Mouse (Mus musculus) lung, postnatal 0 days (tissue): ENCODE data around the gene Tmem69. TPM values are rescaled to one million over a fixed set of nuclear protein-coding genes. Genes with fewer than 3 reads are reported as not detected.
A peak's percentile ranks its signal among the peaks of the same experiment; 100 is the strongest.

Source experiments
- ATAC-seq: fragments of 200-750 bp; cut with Nextera tagmentation; 2 replicates; pipeline ENCODE4 v1.8.0; 2017; ENCODE audit warnings: moderate library complexity
- DNase-seq: peaks from one replicate; pipeline ENCODE4 v3.0.0-alpha.2; 2016; ENCODE audit warnings: low spot score
- H3K27ac ChIP-seq: fragments of 300-500 bp; sonication (generic); 2 replicates; pipeline ENCODE4 v1.5.1; 2014; ENCODE audit warnings: antibody characterized with exemption, mild to moderate bottlenecking, low read length, mixed read lengths
- H3K27me3 ChIP-seq: fragments of 300-500 bp; sonication (generic); replicated peaks from 2 replicates; pipeline ENCODE4 v1.6.1; 2014; ENCODE audit warnings: low read length, mixed read lengths; ENCODE audit not compliant: insufficient read depth
- H3K36me3 ChIP-seq: fragments of 300-500 bp; sonication (generic); 2 replicates; pipeline ENCODE4 v1.6.1; 2014; ENCODE audit warnings: low read length, mixed read lengths; ENCODE audit not compliant: insufficient read depth
- H3K4me1 ChIP-seq: fragments of 300-500 bp; sonication (generic); 2 replicates; pipeline ENCODE4 v1.6.1; 2014; ENCODE audit warnings: antibody characterized with exemption, low read depth, low read length, mixed read lengths; ENCODE audit not compliant: insufficient read depth
- H3K4me2 ChIP-seq: fragments of 300-500 bp; sonication (generic); replicated peaks from 2 replicates; pipeline ENCODE4 v1.6.1; 2014; ENCODE audit warnings: low read depth, mild to moderate bottlenecking, low read length, moderate library complexity, mixed read lengths
- H3K4me3 ChIP-seq: fragments of 300-500 bp; sonication (generic); 2 replicates; pipeline ENCODE4 v1.5.1; 2014; ENCODE audit warnings: low read depth, low read length
- H3K9ac ChIP-seq: fragments of 300-500 bp; sonication (generic); replicated peaks from 2 replicates; pipeline ENCODE4 v1.6.1; 2014; ENCODE audit warnings: low read depth, mild to moderate bottlenecking
- H3K9me3 ChIP-seq: fragments of 300-500 bp; sonication (generic); 2 replicates; pipeline ENCODE4 v1.6.1; 2016; ENCODE audit warnings: low read length, mixed read lengths
- CTCF ChIP-seq: IDR thresholded peaks from 2 replicates; pipeline ENCODE4 v1.5.1; 2016; ENCODE audit warnings: antibody characterized with exemption, mild to moderate bottlenecking
- EP300 ChIP-seq: IDR thresholded peaks from 2 replicates; pipeline ENCODE4 v1.6.1; 2016; ENCODE audit warnings: antibody characterized with exemption, mild to moderate bottlenecking, control low read depth
- WGBS: fragments of 180-500 bp; shearing (Covaris S2); extraction: QIAGEN DNeasy Blood & Tissue Kit; methylation state at CpG from one replicate; pipeline ENCODE4 v1.1.7; 2014; 5-methylcytosine and 5-hydroxymethylcytosine counted together
- polyA plus RNA-seq: library from polyadenylated mRNA; unstranded; fragments of >200 nt; fragmentation: Nextera tagmentation; extraction: Ambion mirVana; gene quantifications from 2 replicates; pipeline ENCODE4 v1.2.1, GENCODE M21; 2015

Tmem69 gene
- 10.3 and 10.7 TPM in 2 replicates for polyA plus RNA-seq

GRCm38 (mm10) chr4:116555413-116556300 lies at the start of gene Tmem69:
Gene Tmem69 (minus strand): TSS chr4:116555936.
- no peak for ATAC-seq
- peak within 1 kb of the TSS; percentile 97 for H3K27ac ChIP-seq
- TF ChIP-seq CTCF (no peak), EP300 (peak; percentile 32; the same call in 1 of the 2 replicates)
- H3K4me1 ChIP-seq = no peaks in the 10 kb centered on the region
- no peaks in the 10 kb centered on the region for H3K27me3 ChIP-seq
- peak within 1 kb of the TSS; percentile 71 for H3K9ac ChIP-seq
- peak within 1 kb of the TSS; percentile 79 for H3K4me3 ChIP-seq
- peak; percentile 88 for DNase-seq
- H3K4me2 ChIP-seq = peak within 1 kb of the TSS; percentile 55
- 4% methylated on average over 23 of the region's 23 CpGs for WGBS
- no peaks in the 10 kb centered on the region for H3K9me3 ChIP-seq
- no peaks in the 10 kb centered on the region for H3K36me3 ChIP-seq

GRCm38 (mm10) chr4:116596978-116597881 lies 41.5 kb upstream of the Tmem69 start:
- H3K36me3 ChIP-seq = peaks cover 12% of the 10 kb centered on the region; the same call in 1 of the 2 replicates
- ATAC-seq (peak; percentile 97), DNase-seq (peak; percentile 96)
- H3K9ac ChIP-seq = peak overlapping the region; percentile 68
- no peaks in the 10 kb centered on the region for H3K9me3 ChIP-seq
- H3K27ac ChIP-seq = peak overlapping the region; percentile 78
- H3K4me3 ChIP-seq = peak overlapping the region; percentile 58
- TF ChIP-seq EP300 = peak; percentile 36; the same call in 1 of the 2 replicates
- TF ChIP-seq CTCF = peak; percentile 53
- WGBS = under 1% methylated on average over 50 of the region's 50 CpGs
- peaks cover 13% of the 10 kb centered on the region; the same call in 1 of the 2 replicates for H3K4me1 ChIP-seq
- no peaks in the 10 kb centered on the region for H3K27me3 ChIP-seq
- H3K4me2 ChIP-seq = peak overlapping the region; percentile 77

GRCm38 (mm10) chr4:116596379-116596778 lies 40.6 kb upstream of the Tmem69 start, which contains the start of gene Ccdc17:
Gene Ccdc17 (plus strand): TSS chr4:116596654.
- Histone ChIP-seq H3K4me2 (peak within 1 kb of the TSS; percentile 77), H3K9ac (peak within 1 kb of the TSS; percentile 68), H3K36me3 (peaks cover 13% of the 10 kb centered on the region; the same call in 1 of the 2 replicates), H3K27me3 (no peaks in the 10 kb centered on the region), H3K27ac (peak within 1 kb of the TSS; percentile 78), H3K4me3 (peak within 1 kb of the TSS; percentile 58), H3K9me3 (no peaks in the 10 kb centered on the region), H3K4me1 (peaks cover 13% of the 10 kb centered on the region; the same call in 1 of the 2 replicates)
- peak; percentile 27 for DNase-seq
- no peak for ATAC-seq
- TF ChIP-seq EP300 (no peak), CTCF (no peak)
- WGBS = 24% methylated on average over 5 of the region's 5 CpGs

- H3K27ac ChIP-seq = no peak overlapping the region
- DNase-seq = peak; percentile 6
- H3K4me2 ChIP-seq = no peak overlapping the region
- H3K36me3 ChIP-seq = peaks cover 18% of the 10 kb centered on the region; the same call in 1 of the 2 replicates
- TF ChIP-seq CTCF = no peak
- no peak for TF ChIP-seq EP300
- peaks cover 13% of the 10 kb centered on the region; the same call in 1 of the 2 replicates for H3K4me1 ChIP-seq
- no peak overlapping the region for H3K4me3 ChIP-seq
- no peak overlapping the region for H3K9ac ChIP-seq
- H3K27me3 ChIP-seq = no peaks in the 10 kb centered on the region
- H3K9me3 ChIP-seq = no peaks in the 10 kb centered on the region
- 77% methylated on average over 8 of the region's 8 CpGs for WGBS
- ATAC-seq = no peak
Observed at GRCm38 (mm10) chr4:116595793-116596192, 40.1 kb upstream of the Tmem69 start.

GRCm38 (mm10) chr4:116558151-116558882 lies 2.6 kb upstream of the Tmem69 start:
- H3K36me3 ChIP-seq = no peaks in the 10 kb centered on the region
- DNase-seq = peak; percentile 46
- peak overlapping the region; percentile 79 for H3K4me3 ChIP-seq
- 1% methylated on average over 15 of the region's 15 CpGs for WGBS
- H3K4me2 ChIP-seq = peak overlapping the region; percentile 55
- peak overlapping the region; percentile 89 for H3K9ac ChIP-seq
- no peaks in the 10 kb centered on the region for H3K9me3 ChIP-seq
- no peak for TF ChIP-seq CTCF
- no peaks in the 10 kb centered on the region for H3K27me3 ChIP-seq
- peak overlapping the region; percentile 97 for H3K27ac ChIP-seq
- H3K4me1 ChIP-seq = no peaks in the 10 kb centered on the region
- no peak for ATAC-seq
